Mouse (Mus musculus) liver, embryonic 14.5 days (tissue): ENCODE measurements around the gene Nmt2.

Experiments used
- CTCF ChIP-seq: IDR thresholded peaks from 2 replicates; pipeline ENCODE4 v1.5.1; 2016; ENCODE audit warnings: antibody characterized with exemption, low read depth, control low read depth
- EP300 ChIP-seq: IDR thresholded peaks from 2 replicates; pipeline ENCODE4 v1.6.1; 2016; ENCODE audit warnings: antibody characterized with exemption, low read depth

GRCm38 (mm10) chr2:3267879-3268278, 16.1 kb upstream of the Nmt2 start:
- no peak for TF ChIP-seq CTCF
- no peak for TF ChIP-seq EP300
